Mouse (Mus musculus) hematopoietic stem cell, adult 5-6 weeks (primary cell): ENCODE measurements around the gene Tspan9. TPM values are rescaled to one million over a fixed set of nuclear protein-coding genes. Genes with fewer than 3 reads are reported as not detected.
A peak's percentile ranks its signal among the peaks of the same experiment; 100 is the strongest.

Source experiments
- ATAC-seq, 2 experiments: fragments of 125-278 bp in 1 of 2; replicated peaks in 1 of 2; 2 replicates each; pipeline ENCODE4 v1.8.0; 2016 to 2017; ENCODE audit warnings: inconsistent platforms in 2 of 2, mild to moderate bottlenecking in 2 of 2, moderate number of reproducible peaks in 2 of 2, low read depth in 1 of 2, moderate TSS enrichment in 1 of 2; ENCODE audit not compliant: low FRiP score in 2 of 2, poor library complexity in 2 of 2, severe bottlenecking in 2 of 2, insufficient read depth in 1 of 2, low TSS enrichment in 1 of 2
- total RNA-seq: library from RNA; stranded (forward); fragments of 172-1452, 232-1000 nt; gene quantifications from 2 replicates; pipeline ENCODE4 v1.2.3, GENCODE M21; 2017

The Tspan9 gene
- 2.5 and 14.3 TPM in 2 replicates for total RNA-seq

- peak; percentile 83 to 88 for ATAC-seq
Measured at GRCm38 (mm10) chr6:128143390-128144020, at the start of gene Tspan9. Gene Tspan9 (minus strand): TSS chr6:128143594.

DNA sequence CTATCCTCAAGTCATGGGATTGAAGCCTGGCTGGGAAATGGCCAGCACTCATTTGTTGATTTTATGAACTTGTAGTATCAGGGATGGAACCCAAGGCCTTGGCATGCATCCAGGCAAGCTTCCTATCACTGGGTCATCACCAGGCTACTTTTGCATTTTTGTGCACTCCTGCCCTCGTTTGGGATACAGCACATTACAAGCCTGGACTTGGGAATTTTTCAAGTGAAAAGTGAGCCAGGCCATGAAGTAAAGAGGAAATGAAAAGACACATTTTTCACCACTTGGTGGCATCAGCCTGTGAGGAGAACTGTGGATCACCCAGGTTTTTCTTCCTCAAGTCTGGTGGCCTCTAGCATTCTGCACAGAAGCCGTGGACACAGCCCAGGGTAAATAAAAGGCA, 40.1 kb upstream of the Tspan9 start:
- ATAC-seq, result no peak

DNA sequence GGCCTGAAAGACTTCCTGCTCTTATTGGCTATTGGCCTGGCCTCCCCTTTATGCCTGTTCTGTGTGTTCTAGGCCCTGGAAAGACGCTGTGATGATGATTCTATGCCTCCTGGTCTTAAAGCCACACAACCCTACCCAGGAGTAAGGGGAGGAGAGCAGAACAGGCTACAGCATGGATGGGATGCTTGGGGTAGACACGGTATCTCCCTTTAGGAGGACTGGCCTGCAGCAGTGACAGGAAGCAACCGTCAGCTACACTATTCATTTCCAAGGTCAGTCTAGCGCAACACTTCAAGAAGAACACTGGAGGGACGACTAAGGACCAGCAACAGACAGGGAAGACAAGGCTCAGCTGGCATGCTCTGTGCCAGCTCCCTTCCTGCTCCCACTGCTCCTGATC, 37.8 kb upstream of the Tspan9 start:
- no peak for ATAC-seq

DNA sequence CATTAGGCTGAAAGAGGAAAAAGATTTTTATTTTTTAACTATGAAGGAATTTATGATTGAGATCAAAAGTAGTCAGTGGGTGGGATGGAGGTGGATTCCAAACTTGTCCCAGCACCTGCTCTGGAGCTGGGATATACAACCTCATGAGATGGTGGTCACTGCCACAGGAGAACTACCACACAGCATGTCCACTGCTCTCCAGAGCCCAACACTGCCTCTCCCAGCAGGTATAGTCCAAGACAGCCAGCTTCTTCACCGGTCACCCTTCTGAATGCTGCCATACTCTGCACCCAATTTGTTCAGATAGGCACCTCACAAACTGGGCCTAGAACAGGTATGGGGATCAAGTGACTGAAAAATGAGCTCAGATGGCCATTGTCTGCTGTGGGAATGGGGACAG, 36.3 kb upstream of the Tspan9 start:
- no peak for ATAC-seq

DNA sequence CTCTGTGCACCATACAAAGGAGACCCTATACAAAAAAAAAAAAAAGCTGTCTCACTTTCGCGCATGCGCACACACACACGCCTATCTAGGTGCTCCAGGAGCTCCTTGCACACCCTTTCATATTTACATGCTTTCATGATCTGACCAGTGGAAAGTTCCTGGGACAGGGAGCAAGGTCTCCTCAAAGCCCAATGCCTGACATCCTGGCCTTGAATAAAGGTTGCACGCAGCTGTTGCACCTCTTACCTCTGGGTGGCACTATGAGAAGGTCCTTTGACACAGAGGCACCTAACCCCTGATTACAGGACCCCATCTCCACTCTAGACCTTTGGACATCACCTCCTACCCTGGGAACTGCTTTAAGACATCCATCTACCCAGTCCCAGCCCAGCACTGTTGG, 35.9 kb upstream of the Tspan9 start:
- ATAC-seq, result no peak

- no peak for ATAC-seq
Measured at GRCm38 (mm10) chr6:128178681-128179080, 35.3 kb upstream of the Tspan9 start.

DNA sequence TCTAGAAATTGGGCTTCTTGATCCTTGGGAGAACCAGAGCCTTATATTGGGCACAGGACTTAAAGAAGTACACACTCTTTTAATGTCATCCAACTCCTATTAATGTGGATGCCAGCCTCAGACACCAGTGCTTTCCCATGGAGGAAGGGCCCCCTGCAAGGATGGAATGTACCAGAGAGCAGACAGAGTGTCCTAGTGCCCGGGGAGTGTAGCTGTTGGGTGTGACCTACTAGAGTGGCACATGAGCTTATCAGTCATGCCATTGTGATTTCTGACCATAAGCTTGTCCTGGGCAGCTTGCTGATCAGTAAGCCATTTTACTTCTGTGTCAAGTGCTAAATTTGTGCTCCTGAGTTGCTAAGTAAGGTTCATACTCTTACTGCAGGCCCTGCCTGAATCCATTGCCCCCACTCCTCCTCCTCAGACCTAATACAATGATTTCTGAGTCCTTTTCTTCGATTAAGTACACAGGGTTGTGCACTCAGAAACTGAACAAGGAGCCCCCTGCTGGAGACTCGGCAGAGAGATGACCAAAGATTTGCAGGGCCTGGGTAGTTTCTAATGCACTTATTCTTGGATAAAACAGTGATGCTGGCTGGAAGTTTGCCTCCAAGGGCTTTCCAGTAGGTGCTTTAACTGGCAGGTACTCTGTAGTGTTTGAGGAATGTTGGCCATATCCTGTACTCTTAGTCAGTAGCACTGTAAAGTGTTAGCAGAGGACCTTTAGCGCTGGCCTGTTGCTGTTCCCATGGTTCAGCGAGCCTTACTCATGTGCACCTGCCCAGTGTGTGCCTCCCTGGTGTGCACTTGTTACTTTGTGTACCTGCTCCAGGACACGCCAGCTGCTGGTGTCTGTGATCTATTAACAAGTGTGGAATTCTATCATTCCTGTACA, 25.6 kb upstream of the Tspan9 start:
- ATAC-seq, result no peak

DNA sequence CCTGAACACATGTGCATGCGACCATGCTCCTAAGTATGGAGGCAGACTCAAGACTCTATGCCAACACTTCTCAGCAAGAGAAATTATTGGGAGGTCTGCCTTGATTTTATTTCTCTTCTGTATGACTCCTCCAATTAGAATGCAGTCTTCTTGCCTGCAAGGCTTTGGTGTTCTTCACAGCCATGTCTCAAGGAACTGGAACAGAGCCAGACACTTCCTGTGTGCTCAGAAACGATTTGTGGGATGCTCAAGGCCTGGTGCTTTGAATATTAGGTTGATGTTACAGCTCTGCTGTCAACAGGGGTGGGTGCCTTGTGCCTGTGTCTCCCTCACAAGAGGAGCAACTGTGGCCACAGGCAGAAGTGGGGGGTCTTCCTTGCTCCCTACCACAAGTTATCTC, 22.2 kb upstream of the Tspan9 start:
- no peak for ATAC-seq

GRCm38 (mm10) chr6:128164632-128165031, 21.2 kb upstream of the Tspan9 start:
- ATAC-seq, result no peak

- ATAC-seq, result no peak
Measured at GRCm38 (mm10) chr6:128159092-128159491, 15.7 kb upstream of the Tspan9 start.

DNA sequence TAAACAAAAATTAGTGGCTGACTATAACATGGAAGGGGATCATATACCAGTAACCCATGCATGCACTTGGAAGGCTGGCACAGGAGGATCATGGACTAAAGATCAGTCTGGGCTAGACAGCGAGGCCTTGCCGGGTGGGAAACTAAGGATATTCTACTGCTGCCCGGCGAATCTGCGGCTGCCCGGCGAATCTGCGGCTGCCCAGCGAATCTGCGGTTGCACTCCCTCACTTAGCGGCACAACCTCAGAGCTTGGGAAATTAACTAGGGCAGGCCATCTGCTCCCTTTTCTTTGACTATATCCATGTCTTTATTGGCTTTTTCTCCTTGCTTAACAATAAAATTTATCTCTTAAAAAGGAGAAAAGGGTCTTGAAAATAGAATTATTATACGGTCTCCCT, 14.6 kb upstream of the Tspan9 start:
- ATAC-seq, result no peak

DNA sequence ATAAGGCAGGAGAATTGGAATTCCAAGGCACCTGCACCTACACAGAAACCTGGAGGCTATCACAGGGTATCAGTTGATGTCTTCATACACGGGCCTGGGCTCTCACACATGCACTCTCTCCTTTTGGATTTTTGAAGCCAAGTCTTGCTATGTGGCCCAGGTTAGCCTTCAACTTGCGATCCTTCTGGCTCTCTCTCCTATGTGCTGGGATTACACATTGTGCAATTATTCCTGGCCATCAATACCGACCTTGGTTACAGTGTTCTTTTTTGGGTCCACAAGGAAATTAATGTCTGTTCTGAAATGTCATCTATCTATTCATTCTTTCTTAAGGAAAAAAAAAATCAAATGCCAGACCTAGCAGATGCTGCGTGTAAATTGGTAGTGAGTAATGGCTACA, 13.1 kb upstream of the Tspan9 start:
- no peak for ATAC-seq

DNA sequence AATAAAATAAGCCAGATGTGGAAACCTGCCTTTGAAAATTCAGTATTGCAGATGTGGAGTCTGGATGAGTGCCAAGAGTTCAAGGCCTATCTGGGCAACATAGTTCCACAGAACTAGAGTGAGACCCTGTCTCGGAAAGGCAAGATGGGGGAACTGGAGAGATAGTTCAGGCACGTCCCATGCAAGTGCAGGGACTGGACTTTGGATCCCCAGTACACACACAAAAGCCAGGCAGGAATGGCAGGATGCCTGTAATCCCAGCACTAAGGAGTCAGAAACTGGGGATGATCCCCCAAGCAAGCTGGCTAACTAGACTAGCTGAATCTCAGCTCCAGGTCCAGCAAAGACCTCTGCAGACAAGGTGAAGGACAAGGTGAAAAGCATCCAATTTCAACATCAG, 12.5 kb upstream of the Tspan9 start:
- no peak for ATAC-seq

DNA sequence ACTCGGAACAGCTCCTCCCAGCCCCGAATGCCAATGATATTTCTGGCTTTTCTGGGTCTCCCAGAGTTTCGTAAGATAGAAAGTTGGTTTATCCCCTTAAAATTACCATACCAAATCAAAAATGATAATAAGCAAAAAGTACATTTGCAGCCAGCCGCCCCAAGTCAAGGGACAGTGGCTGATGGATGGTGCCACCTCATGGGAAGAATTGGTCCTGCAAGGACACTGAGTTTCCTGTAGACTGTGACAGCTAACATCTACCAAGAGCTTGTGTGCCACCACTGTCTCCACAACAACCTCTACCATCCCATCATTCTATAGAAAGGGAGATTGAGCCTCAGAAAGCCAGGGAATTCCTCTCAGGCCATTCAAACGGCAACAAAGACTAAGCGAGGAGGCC, 2.4 kb upstream of the Tspan9 start:
- ATAC-seq, result 0 out of 4 replicates have a peak, but pooled peaks of 1 of the 2 experiments have one; percentile 25

DNA sequence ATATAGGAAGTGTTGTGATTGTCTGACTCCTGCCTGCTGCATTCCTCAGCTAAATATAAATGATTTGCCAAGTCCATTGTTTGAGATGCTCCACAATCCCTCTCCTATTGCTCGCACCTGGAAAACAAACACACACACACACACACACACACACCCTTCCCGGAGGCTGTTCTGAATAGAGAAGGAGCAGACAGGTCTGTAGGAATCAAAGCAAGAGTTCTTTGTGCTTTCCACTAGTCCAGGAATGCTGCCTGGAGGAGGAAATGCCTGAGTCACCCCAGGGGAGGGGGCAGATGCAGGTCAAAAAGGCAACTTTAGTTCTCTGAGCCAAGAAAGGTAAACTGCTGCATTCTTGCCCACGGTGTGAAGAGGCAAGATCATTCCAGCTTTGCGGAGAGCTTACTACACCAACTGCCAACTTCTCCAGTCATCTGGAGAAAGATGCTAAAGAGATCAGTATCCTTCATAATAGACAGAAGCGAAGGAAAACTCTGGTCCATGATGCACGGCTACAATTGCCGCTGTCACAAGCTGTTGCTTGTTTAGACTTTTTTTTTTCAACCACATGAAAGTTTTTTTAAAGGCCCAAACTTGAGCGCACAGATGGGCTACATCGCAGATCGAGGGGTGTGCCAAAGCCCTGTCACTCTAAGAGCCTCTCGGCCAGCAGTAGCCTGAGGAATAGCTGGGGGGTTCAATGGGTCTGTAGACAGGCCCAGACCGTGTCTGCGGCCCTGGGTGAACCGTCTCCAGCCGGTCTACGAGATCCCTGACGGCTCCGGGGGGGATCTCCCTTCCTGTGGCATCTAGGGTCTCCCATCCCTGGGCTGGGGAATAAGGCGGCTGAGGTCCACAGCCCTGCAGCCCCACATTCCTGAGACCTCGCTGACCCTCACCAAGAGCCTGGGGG, 770 bp downstream of the Tspan9 start:
- no peak for ATAC-seq

GRCm38 (mm10) chr6:128140724-128141123, 2.7 kb downstream of the Tspan9 start:
- ATAC-seq, result no peak

DNA sequence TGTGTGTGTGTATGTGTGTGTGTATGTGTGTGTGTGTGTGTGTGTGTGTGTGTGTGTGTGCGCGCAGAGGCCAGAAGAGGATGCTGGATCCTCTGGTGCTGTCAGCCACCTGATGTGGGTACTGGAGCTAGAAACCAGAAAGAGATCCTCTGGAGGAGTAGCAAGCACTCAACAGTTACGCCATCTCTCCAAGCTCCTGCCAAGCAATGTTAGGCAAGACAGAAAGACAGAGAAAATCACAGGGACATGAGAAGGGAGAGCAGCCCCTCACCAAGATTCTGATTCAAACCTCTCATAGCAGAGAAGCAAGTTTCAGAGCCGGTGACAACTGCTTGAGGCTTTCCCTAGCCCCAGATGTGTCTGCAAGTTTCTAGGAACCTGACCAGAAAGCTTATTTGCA, 5.5 kb downstream of the Tspan9 start:
- no peak for ATAC-seq

- ATAC-seq, result no peak
Measured at GRCm38 (mm10) chr6:128136654-128137053, 6.7 kb downstream of the Tspan9 start.
